Mouse (Mus musculus): ENCODE data around the gene D430041D05Rik.

The D430041D05Rik gene

GRCm38 (mm10) chr2:104188859-104189258 lies 222.0 kb downstream of the D430041D05Rik start:
- DNase-seq (ENCODE audit: low read depth) = no peak

GRCm38 (mm10) chr2:104187073-104187472 lies 223.7 kb downstream of the D430041D05Rik start:
- no peak for DNase-seq (ENCODE audit: low read depth)

- DNase-seq (ENCODE audit: low read depth) = no peak
Measured at GRCm38 (mm10) chr2:104185616-104186015, 225.2 kb downstream of the D430041D05Rik start.

- DNase-seq (ENCODE audit: low read depth) = no peak
Measured at GRCm38 (mm10) chr2:104184296-104184695, 226.5 kb downstream of the D430041D05Rik start.

GRCm38 (mm10) chr2:104183246-104183845 lies 227.5 kb downstream of the D430041D05Rik start:
- DNase-seq (ENCODE audit: low read depth) = no peak

GRCm38 (mm10) chr2:104179636-104180035 lies 231.2 kb downstream of the D430041D05Rik start:
- DNase-seq (ENCODE audit: low read depth) = no peak

GRCm38 (mm10) chr2:104178251-104178650 lies 232.6 kb downstream of the D430041D05Rik start:
- no peak for DNase-seq (ENCODE audit: low read depth)

- no peak for DNase-seq (ENCODE audit: low read depth)
Measured at GRCm38 (mm10) chr2:104176979-104177704, 233.7 kb downstream of the D430041D05Rik start.

- DNase-seq (ENCODE audit: low read depth) = no peak
Measured at GRCm38 (mm10) chr2:104176166-104176978, 234.4 kb downstream of the D430041D05Rik start.

- no peak for DNase-seq (ENCODE audit: low read depth)
Measured at GRCm38 (mm10) chr2:104175476-104176165, 235.2 kb downstream of the D430041D05Rik start.

- no peak for DNase-seq (ENCODE audit: low read depth)
Measured at GRCm38 (mm10) chr2:104173431-104173830, 237.4 kb downstream of the D430041D05Rik start.

GRCm38 (mm10) chr2:104172695-104173348 lies 238.0 kb downstream of the D430041D05Rik start:
- no peak for DNase-seq (ENCODE audit: low read depth)

GRCm38 (mm10) chr2:104168186-104168896 lies 242.5 kb downstream of the D430041D05Rik start:
- DNase-seq (ENCODE audit: low read depth) = no peak

- no peak for DNase-seq (ENCODE audit: low read depth)
Measured at GRCm38 (mm10) chr2:104167765-104168164, 243.0 kb downstream of the D430041D05Rik start.

GRCm38 (mm10) chr2:104165631-104166030 lies 245.2 kb downstream of the D430041D05Rik start:
- DNase-seq (ENCODE audit: low read depth) = no peak

- no peak for DNase-seq (ENCODE audit: low read depth)
Measured at GRCm38 (mm10) chr2:104163978-104164487, 246.8 kb downstream of the D430041D05Rik start.

GRCm38 (mm10) chr2:104163418-104163817 lies 247.4 kb downstream of the D430041D05Rik start:
- no peak for DNase-seq (ENCODE audit: low read depth)

- no peak for DNase-seq (ENCODE audit: low read depth)
Measured at GRCm38 (mm10) chr2:104157831-104158230, 253.0 kb downstream of the D430041D05Rik start.

- DNase-seq (ENCODE audit: low read depth) = no peak
Measured at GRCm38 (mm10) chr2:104153876-104154275, 256.9 kb downstream of the D430041D05Rik start.

- no peak for DNase-seq (ENCODE audit: low read depth)
Measured at GRCm38 (mm10) chr2:104153345-104153744, 257.5 kb downstream of the D430041D05Rik start.

Data from NIH3T3 (cell line).